Mouse (Mus musculus): ENCODE results near the gene Rbp4.

Rbp4 gene

DNA sequence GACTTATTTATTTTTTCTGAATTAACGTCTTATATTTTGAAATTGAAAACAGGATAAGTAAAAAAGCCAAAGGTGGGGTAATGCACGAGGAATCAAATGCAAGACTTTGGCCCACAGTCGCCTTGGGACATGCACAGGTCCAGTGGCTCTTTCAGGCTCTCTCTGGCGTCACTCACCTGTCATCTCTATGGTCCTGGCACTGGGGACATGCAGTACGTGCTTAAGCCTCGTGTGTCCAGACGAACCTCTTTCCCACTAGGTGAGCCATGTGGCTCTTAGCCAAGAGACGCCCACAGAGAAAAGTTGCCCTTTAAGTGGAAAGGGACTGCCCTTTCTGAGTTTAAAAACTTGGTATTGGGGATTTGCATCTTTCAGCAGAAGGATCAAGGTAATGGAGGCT, 35.7 kb downstream of the Rbp4 start:
- no peak for DNase-seq (ENCODE audit: low spot score)

DNA sequence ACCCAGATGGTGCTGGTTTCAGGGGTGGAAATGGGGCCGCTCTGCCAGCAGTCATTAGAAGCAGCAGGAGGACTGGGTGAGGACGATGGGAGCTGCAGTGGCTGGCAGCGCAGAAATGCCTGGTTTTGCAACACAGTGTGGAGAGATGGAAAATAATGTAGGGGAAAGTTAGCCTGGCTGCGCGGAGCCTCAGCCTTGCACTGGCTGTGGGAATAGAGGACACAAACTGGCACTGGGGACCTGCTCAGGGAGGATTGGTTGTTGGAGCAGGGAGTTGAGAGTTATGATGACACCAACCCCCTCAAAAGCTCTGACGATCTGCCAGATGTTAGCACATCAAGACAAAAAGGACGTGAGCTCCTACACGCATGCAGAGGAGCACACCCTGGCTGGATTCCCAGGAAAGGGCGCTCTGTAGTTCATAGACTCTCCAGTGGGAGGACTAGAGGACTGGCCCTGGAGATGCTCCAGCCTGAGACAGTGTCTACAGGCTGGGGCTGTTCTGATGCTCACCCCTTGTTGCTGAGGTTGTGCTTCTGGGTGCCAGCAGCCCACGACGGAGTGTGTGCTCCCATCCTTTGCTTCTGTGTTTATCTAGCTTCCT, 38.0 kb downstream of the Rbp4 start:
- no peak for DNase-seq (ENCODE audit: low spot score)

DNA sequence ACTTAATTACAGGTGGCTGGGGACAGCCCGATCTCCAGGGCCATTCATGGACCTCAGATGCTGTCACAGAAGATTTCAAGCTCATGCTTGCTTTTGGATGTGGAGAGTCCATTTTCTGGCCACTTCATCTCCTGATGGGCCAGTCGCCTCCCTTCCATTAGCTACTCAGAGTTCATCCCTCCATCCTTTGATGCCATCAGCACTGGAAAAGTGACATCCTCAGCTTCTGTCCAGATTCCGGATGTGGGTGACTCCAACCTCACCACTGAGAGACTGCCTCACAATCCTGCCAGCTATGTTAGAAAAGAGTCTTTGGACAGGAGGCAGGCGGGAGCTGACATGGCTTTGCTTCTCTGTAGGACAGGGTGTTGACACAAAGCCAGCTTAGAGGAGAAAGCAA, 39.2 kb downstream of the Rbp4 start:
- DNase-seq (ENCODE audit: low spot score): no peak

DNA sequence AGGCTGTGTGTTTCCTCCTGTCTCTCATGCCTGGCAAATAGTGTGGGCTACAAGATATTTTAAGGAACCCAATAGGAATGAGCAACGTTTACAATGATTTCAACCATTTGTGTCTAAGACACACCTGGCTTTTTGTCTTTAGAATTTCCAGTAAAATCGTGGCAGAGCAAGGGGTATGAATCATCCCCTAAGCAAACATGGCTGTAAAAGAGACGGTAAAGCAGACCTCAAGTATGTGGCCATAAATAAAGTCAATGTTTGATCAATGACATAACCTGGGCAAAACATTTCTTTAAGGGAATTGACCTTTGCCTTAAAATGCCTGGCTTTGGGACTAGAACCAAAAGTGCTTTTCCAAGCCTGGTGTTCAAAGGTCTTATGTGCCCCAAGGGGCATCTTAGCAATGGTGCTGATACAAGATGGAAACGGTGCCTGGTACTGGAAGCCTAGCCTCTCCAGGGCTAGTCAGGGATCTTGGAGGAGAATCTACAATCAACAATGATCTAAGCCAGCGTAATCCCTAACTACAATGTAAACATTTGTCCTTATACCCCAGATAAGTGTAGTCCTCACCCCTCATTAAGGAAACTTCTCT, 42.1 kb downstream of the Rbp4 start:
- DNase-seq (ENCODE audit: low spot score): no peak

DNA sequence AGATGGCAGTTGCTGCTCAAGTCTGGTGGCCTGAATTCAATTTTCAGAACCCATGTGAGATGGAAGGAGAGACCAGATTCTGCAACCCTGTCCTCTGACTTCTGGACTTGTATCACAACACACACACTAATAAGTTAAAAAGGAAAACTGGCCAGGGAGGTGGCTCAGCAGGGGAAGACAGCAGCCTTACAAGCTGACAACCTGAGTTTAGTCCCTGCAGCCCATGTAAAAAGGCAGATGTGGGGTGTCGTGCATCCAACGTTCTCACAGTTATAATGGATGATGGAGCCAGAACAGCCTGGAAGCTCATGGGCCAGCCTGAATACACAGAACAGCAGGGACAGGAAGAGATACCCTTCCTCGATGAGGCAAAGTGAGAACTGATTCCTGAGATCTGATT, 43.7 kb downstream of the Rbp4 start:
- DNase-seq (ENCODE audit: low spot score): no peak

DNA sequence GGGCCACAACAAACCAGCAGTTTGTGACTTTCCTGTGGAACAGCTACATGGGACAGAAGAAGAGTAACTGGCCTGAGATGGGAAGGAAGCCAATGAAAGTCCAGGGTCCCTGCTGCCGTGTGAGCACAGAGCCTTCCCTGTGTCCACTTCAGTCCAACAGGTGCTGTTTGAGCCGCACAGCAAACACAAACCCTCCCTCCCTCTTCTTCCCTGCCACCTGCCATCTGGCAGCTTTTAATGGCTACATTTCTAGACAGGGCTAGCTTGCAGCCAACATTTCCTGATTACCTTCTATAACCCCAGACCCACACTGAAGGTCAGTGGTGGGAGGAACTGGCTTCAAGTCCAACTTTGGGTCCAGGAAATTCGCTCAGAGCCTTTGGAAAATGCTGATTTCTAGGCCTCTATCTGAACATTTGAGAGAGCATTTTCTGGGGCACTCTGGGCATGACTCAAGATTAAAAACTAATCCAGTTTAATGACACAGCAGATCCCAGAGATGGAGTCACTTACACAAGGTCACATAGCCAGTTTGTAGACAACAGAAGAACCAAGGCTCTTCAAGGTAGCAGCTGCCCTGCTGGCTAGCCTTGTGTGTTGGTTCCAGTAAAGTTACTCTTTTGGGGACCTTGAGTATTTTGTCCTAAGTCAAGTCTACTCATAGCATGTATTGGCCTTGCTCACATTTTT, 47.1 kb downstream of the Rbp4 start:
- DNase-seq (ENCODE audit: low spot score): no peak

DNA sequence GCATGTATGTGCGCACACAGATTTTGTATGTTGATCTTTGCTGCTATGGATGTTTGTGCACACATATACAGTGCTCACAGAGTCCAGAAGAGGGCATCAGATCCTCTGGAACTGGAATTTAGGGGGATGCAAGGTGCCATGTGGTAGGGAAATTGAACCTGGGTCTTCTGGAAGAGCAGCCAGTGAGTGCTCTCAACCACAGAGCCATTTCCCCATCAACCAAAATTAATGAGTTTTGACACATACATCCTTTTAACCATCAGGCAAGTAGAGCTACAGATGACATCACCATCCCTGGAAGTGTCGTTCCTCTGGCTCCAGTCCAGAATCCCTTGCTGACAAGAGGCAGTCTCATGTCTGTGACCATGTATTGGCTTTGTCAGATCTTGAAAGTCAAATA, 48.8 kb downstream of the Rbp4 start:
- no peak for DNase-seq (ENCODE audit: low spot score)

DNA sequence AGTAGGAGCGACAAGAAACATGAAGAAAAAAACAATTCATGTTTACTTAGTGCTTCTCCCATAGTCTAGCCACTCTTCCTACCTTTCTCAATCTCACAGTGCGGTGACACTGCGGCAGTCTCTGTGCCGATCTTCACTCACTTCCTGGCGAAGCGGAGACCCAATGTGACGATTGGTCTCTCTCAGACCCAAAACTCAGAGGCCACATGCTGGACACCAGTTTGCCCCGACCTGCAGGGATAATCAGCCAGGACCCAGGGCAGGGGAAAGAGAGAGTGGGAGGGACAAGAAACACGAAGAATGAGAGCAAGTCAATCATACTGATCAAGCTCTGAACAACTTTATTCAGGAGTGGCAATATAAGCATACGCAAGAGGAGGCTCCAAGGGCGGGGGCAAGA, 50.0 kb downstream of the Rbp4 start:
- DNase-seq (ENCODE audit: low spot score): no peak

DNA sequence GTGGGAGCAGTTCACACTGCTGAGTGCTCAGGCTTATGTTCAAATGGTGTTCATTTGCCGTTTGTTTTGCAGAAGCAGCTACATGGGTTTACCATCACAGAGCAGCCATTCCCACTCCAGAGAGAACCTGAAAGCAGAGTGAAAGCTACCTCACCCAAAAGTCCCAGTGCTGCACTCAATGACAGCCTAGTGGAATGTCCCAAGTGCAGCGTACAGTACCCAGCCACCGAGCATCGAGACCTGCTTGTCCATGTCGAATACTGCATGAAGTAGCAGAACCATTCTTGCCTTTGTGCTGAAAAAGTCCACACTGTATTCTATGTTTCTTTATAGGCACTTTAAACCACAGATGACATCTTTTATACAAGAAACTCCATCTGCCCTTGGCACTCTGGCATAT, 51.9 kb downstream of the Rbp4 start:
- DNase-seq (ENCODE audit: low spot score): no peak
